Mouse (Mus musculus): ENCODE data around the gene Kpna4. TPM values are rescaled to one million over a fixed set of nuclear protein-coding genes. Genes with fewer than 3 reads are reported as not detected.

Gene Kpna4
- polyA plus RNA-seq, 1 experiment from 2014 or later: 29.7 TPM

GRCm38 (mm10) chr3:69060672-69061071 is 66.2 kb downstream of the Kpna4 start:
- 93% methylated on average over 4 of the region's 4 CpGs for WGBS

DNA sequence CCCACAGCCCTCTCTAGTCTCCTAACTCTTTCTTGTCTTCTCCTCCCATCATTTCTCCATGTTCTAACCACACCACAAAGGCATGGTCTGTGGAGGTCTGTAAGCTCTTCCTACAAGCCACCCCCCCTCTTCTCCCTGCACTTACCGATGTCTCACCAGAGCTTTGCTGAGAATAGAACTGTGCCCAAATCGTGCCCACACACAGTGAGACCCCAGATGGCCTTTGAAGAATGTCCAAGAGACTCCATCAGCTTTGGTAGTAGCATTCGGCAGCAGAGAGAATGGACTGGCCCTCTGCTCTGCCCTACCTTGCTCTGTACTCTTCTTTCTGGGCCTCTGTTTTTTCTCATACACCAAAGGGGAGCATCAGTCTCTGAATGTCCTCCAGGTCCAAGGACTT is 71.0 kb downstream of the Kpna4 start:
- Histone ChIP-seq H3K4me2 (ENCODE audit: low read length) (no peak overlapping the region), H3K9ac (ENCODE audit: low read depth, low read length) (no peak overlapping the region), H3K36me3 (ENCODE audit: insufficient read depth, low read length) (no peaks in the 10 kb centered on the region), H3K4me3 (replicated peaks; ENCODE audit: low read depth, low read length) (no peak overlapping the region), H3K4me1 (replicated peaks; ENCODE audit: insufficient read depth, low read length) (no peaks in the 10 kb centered on the region), H3K9me3 (replicated peaks; ENCODE audit: low read length) (no peaks in the 10 kb centered on the region), H3K27me3 (ENCODE audit: insufficient read depth, low read length) (no peaks in the 10 kb centered on the region), H3K27ac (no peak overlapping the region)
- WGBS: 83% methylated on average over 3 of the region's 3 CpGs
- no peak for TF ChIP-seq CTCF (IDR thresholded peaks at IDR 0.05; ENCODE audit: low read depth)
- DNase-seq (ENCODE audit: low spot score) (no peak), ATAC-seq (replicated peaks; ENCODE audit: low FRiP score, low read depth) (no peak)

More at GRCm38 (mm10) chr3:69060672-69061071, 66.2 kb downstream of the Kpna4 start:
- Histone ChIP-seq H3K27ac (no peak overlapping the region), H3K4me3 (replicated peaks; ENCODE audit: low read depth, low read length) (no peak overlapping the region), H3K4me1 (replicated peaks; ENCODE audit: insufficient read depth, low read length) (no peaks in the 10 kb centered on the region), H3K9me3 (replicated peaks; ENCODE audit: low read length) (no peaks in the 10 kb centered on the region), H3K36me3 (ENCODE audit: insufficient read depth, low read length) (no peaks in the 10 kb centered on the region), H3K27me3 (ENCODE audit: insufficient read depth, low read length) (no peaks in the 10 kb centered on the region), H3K9ac (ENCODE audit: low read depth, low read length) (no peak overlapping the region), H3K4me2 (ENCODE audit: low read length) (no peak overlapping the region)
- TF ChIP-seq CTCF (IDR thresholded peaks at IDR 0.05; ENCODE audit: low read depth): no peak
- ATAC-seq (replicated peaks; ENCODE audit: low FRiP score, low read depth) (no peak), DNase-seq (ENCODE audit: low spot score) (no peak)

- WGBS: 83% methylated on average over 7 of the region's 7 CpGs
- no peak for ATAC-seq (replicated peaks; ENCODE audit: low FRiP score, low read depth)
- no peak for TF ChIP-seq CTCF (IDR thresholded peaks at IDR 0.05; ENCODE audit: low read depth)
- no peak overlapping the region for H3K4me2 ChIP-seq (ENCODE audit: low read length)
- H3K36me3 ChIP-seq (ENCODE audit: insufficient read depth, low read length): no peaks in the 10 kb centered on the region
- H3K27me3 ChIP-seq (ENCODE audit: insufficient read depth, low read length): no peaks in the 10 kb centered on the region
- no peak overlapping the region for H3K4me3 ChIP-seq (replicated peaks; ENCODE audit: low read depth, low read length)
- H3K4me1 ChIP-seq (replicated peaks; ENCODE audit: insufficient read depth, low read length): no peaks in the 10 kb centered on the region
- no peak overlapping the region for H3K9ac ChIP-seq (ENCODE audit: low read depth, low read length)
- H3K27ac ChIP-seq: no peak overlapping the region
- H3K9me3 ChIP-seq (replicated peaks; ENCODE audit: low read length): no peaks in the 10 kb centered on the region
- DNase-seq (ENCODE audit: low spot score): no peak
Observed at GRCm38 (mm10) chr3:69054760-69055432, 72.0 kb downstream of the Kpna4 start.

- no peaks in the 10 kb centered on the region for H3K36me3 ChIP-seq (ENCODE audit: insufficient read depth, low read length)
- no peak for DNase-seq (ENCODE audit: low spot score)
- H3K4me1 ChIP-seq (replicated peaks; ENCODE audit: insufficient read depth, low read length): no peaks in the 10 kb centered on the region
- H3K9me3 ChIP-seq (replicated peaks; ENCODE audit: low read length): no peaks in the 10 kb centered on the region
- no peak for TF ChIP-seq CTCF (IDR thresholded peaks at IDR 0.05; ENCODE audit: low read depth)
- no peak overlapping the region for H3K27ac ChIP-seq
- no peak for ATAC-seq (replicated peaks; ENCODE audit: low FRiP score, low read depth)
- H3K4me3 ChIP-seq (replicated peaks; ENCODE audit: low read depth, low read length): no peak overlapping the region
- WGBS: 85% methylated on average over 11 of the region's 11 CpGs
- no peak overlapping the region for H3K9ac ChIP-seq (ENCODE audit: low read depth, low read length)
- no peak overlapping the region for H3K4me2 ChIP-seq (ENCODE audit: low read length)
- H3K27me3 ChIP-seq (ENCODE audit: insufficient read depth, low read length): no peaks in the 10 kb centered on the region
Observed at GRCm38 (mm10) chr3:69051894-69052293, 75.0 kb downstream of the Kpna4 start.

GRCm38 (mm10) chr3:69049011-69049410 is 77.9 kb downstream of the Kpna4 start:
- Histone ChIP-seq H3K4me2 (ENCODE audit: low read length) (no peak overlapping the region), H3K4me3 (replicated peaks; ENCODE audit: low read depth, low read length) (no peak overlapping the region), H3K27me3 (ENCODE audit: insufficient read depth, low read length) (no peaks in the 10 kb centered on the region), H3K36me3 (ENCODE audit: insufficient read depth, low read length) (no peaks in the 10 kb centered on the region), H3K9ac (ENCODE audit: low read depth, low read length) (no peak overlapping the region), H3K9me3 (replicated peaks; ENCODE audit: low read length) (no peaks in the 10 kb centered on the region), H3K27ac (no peak overlapping the region), H3K4me1 (replicated peaks; ENCODE audit: insufficient read depth, low read length) (no peaks in the 10 kb centered on the region)
- ATAC-seq (replicated peaks; ENCODE audit: low FRiP score, low read depth) (no peak), DNase-seq (ENCODE audit: low spot score) (no peak)
- TF ChIP-seq CTCF (IDR thresholded peaks at IDR 0.05; ENCODE audit: low read depth): no peak
- 85% methylated on average over 6 of the region's 6 CpGs for WGBS

- Histone ChIP-seq H3K27ac (no peak overlapping the region), H3K36me3 (ENCODE audit: insufficient read depth, low read length) (no peaks in the 10 kb centered on the region), H3K4me3 (replicated peaks; ENCODE audit: low read depth, low read length) (no peak overlapping the region), H3K27me3 (ENCODE audit: insufficient read depth, low read length) (no peaks in the 10 kb centered on the region), H3K4me1 (replicated peaks; ENCODE audit: insufficient read depth, low read length) (no peaks in the 10 kb centered on the region), H3K9ac (ENCODE audit: low read depth, low read length) (no peak overlapping the region), H3K9me3 (replicated peaks; ENCODE audit: low read length) (no peaks in the 10 kb centered on the region), H3K4me2 (ENCODE audit: low read length) (no peak overlapping the region)
- DNase-seq (ENCODE audit: low spot score) (no peak), ATAC-seq (replicated peaks; ENCODE audit: low FRiP score, low read depth) (no peak)
- 84% methylated on average over 4 of the region's 4 CpGs for WGBS
- no peak for TF ChIP-seq CTCF (IDR thresholded peaks at IDR 0.05; ENCODE audit: low read depth)
Observed at GRCm38 (mm10) chr3:69047684-69048083, 79.2 kb downstream of the Kpna4 start.

GRCm38 (mm10) chr3:69046509-69046908 is 80.4 kb downstream of the Kpna4 start:
- ATAC-seq (replicated peaks; ENCODE audit: low FRiP score, low read depth): no peak
- Histone ChIP-seq H3K4me1 (replicated peaks; ENCODE audit: insufficient read depth, low read length) (no peaks in the 10 kb centered on the region), H3K27ac (no peak overlapping the region), H3K36me3 (ENCODE audit: insufficient read depth, low read length) (no peaks in the 10 kb centered on the region), H3K27me3 (ENCODE audit: insufficient read depth, low read length) (no peaks in the 10 kb centered on the region), H3K4me3 (replicated peaks; ENCODE audit: low read depth, low read length) (no peak overlapping the region), H3K9me3 (replicated peaks; ENCODE audit: low read length) (no peaks in the 10 kb centered on the region), H3K9ac (ENCODE audit: low read depth, low read length) (no peak overlapping the region), H3K4me2 (ENCODE audit: low read length) (no peak overlapping the region)
- no peak for DNase-seq (ENCODE audit: low spot score)
- WGBS: 66% methylated on average over 4 of the region's 4 CpGs
- no peak for TF ChIP-seq CTCF (IDR thresholded peaks at IDR 0.05; ENCODE audit: low read depth)
